Mouse (Mus musculus) T-helper 17 cell (primary cell): ENCODE data around the gene Zbtb16.

Experiments
- in situ Hi-C, 2 experiments: fragments of 300-600 bp; cut with MboI, MseI; formaldehyde crosslinking; loops; 1 replicate in 1 of 2; 2 replicates in 1 of 2; pipeline ENCODE4 v1.15.1; 2025; ENCODE audit warnings: high pct_unique_total_duplicates in 2 of 2

Gene Zbtb16

DNA sequence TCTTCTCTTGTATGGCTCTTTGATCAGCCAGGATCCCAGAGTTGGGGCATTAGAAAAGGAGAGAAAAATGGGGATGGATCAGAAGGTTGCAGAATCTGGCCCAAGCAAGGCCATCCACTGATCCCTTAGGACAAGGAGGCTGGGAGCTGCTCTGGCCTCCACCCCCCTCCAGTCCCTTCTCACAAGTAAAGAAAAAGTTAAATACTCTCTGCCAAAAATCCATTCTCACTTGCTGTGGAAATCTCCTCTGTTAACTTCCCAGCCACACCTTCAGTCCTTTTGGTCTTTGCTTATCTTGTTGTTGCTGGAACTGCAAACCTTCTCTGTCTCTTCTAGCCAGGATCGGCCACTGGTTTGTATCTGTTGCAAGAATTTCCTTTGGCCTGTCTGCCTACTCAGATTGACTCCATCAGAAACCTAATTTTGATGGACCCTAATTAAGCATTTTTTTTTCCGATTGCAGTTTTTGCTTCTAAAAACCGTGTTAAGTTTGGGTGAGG is 218.5 kb downstream of the Zbtb16 start:
- in situ Hi-C loops: loop anchor here in 1 of 2 experiments (25.0 kb wide), 1 partner anchor 355 kb away; no protein-coding TSS in a partner anchor

DNA sequence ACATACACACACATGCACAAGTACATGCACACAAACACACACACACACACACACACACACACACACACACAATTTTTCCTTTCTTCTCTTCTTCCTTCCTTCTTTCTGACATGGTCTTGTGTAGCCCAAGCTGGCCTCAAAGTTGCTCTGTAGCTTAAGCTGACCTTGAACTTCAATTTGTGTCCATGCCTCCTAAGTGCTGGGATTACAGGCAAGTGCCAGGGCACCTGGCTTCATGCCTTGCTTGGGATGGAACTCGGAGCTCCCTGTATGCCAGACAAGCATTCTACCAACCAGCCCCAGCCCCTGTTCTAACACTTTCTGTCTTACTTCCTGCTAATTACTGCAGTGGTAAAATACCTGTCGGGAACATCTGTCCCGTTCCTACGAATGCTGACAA is 222.8 kb downstream of the Zbtb16 start:
- in situ Hi-C loops: loop anchor here in 1 of 2 experiments (25.0 kb wide), 1 partner anchor 351 kb away; no protein-coding TSS in a partner anchor

DNA sequence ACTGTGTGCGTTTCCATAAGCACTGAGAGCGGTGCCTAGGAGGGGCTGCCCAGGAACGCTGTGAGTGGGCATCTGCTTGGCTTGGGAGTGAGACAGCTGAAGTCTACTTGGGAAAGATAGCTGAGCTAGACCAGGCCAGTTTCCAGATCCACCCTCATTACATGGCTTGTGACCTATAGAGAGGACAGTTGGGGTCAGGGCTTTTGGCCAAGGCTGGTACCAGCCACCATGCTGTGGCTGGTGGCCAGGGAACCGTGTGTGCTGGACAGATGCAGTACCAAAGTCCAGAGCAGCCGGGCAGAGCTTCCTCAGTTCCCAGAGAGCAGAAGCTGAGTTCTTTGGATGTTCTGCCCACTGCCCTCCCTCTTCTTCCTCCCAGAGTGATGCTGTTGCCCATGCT is 223.5 kb downstream of the Zbtb16 start:
- in situ Hi-C loops: loop anchor here in 1 of 2 experiments (25.0 kb wide), 1 partner anchor 350 kb away; no protein-coding TSS in a partner anchor

DNA sequence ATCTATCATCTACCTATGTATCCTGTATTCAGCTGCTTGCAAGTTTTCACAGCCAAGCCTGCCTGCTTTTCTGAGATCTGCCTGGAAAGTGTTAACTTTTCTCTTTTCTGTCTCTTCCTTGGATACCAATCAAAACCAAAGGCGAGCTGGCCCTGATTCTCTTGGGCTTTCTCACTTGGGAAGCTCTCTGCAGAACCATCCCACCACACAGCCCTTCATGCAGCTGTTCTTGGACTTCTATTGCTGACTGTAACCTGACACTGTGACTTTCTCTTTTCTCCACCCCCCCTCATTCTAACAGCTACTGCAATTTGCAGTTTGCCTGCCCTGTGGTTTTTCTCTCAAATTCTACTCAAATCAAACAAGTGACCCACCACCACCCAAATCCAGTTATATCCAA is 225.0 kb downstream of the Zbtb16 start:
- in situ Hi-C loops: loop anchor here in 1 of 2 experiments (25.0 kb wide), 1 partner anchor 349 kb away; no protein-coding TSS in a partner anchor

DNA sequence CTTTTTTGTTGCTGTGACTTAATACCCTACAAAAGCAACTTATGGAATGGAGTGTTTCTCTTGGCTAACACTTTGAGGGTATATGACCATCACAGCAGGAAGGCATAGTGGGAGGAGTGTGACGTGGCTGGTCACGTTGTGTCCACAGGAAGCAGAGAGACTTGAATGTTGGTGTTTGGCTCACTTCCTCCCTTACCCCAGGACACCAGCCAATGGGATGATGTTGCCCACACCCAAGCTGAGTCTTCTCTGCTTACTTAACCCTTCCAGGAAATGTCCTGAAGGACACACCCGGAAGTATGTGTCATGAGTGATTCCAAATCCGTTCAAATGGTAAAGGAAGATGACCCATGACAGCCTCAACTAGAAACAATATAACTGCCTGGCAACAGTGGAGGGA is 226.3 kb downstream of the Zbtb16 start:
- in situ Hi-C loops: loop anchor here in 1 of 2 experiments (25.0 kb wide), 1 partner anchor 347 kb away; no protein-coding TSS in a partner anchor

DNA sequence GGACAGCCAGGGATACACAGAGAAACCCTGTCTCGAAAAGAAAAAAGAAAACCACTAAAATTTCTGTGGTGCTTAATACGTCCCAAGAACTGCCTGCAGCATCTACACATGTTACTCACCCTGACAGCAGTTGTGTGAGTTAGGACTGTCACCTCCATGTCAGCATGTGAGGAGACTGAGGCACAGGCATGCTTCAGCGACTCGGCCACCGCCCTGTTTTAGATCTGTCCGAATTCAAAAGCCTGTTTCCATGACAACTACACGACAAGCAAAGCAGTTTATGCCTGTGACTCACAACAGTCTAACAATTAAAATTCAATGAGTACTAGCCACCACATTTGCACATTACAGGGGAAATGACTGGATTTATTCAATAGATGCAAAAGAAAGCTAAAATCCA is 228.6 kb downstream of the Zbtb16 start:
- in situ Hi-C loops: loop anchor here in 1 of 2 experiments (25.0 kb wide), 1 partner anchor 345 kb away; no protein-coding TSS in a partner anchor

DNA sequence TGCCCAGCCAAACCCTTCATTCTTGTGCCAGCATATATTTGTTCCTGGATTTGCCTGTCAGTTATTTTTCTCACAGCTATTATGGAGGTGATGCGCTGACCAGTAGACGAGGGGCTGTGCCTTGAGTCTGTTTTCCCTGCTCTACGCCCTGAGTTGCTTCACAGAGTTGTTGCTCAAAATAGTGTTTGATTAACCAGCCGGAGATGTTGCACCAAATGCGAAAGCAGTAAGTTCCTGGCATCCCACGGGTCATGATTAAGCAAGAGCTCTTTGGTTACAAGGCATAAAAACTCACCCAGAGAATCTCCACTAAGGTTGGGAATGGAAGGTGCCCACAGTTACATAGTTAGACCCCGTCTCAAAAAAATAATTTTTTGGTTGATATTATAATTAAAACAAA is 229.9 kb downstream of the Zbtb16 start:
- in situ Hi-C loops: loop anchor here in 1 of 2 experiments (25.0 kb wide), 1 partner anchor 344 kb away; no protein-coding TSS in a partner anchor

DNA sequence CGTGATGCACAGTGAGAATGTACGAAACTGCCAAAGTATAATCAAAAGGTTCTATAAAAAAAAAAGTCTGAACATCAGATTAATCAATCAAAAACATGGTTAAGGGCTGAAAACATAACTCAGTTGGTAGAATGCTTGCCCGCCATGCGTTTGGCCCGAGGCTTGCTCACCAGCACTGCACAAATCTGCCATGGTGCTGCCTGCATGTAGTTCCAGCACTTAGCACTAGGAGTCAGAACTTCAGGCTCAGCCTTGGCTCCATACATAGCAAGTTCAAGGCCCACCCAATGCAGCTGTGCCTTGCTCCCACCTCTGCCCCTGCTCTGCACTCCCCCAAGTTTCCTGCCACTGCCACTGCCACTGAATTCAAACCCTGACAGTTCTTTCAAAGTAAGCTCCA is 230.3 kb downstream of the Zbtb16 start:
- in situ Hi-C loops: loop anchor here in 1 of 2 experiments (25.0 kb wide), 1 partner anchor 343 kb away; no protein-coding TSS in a partner anchor

DNA sequence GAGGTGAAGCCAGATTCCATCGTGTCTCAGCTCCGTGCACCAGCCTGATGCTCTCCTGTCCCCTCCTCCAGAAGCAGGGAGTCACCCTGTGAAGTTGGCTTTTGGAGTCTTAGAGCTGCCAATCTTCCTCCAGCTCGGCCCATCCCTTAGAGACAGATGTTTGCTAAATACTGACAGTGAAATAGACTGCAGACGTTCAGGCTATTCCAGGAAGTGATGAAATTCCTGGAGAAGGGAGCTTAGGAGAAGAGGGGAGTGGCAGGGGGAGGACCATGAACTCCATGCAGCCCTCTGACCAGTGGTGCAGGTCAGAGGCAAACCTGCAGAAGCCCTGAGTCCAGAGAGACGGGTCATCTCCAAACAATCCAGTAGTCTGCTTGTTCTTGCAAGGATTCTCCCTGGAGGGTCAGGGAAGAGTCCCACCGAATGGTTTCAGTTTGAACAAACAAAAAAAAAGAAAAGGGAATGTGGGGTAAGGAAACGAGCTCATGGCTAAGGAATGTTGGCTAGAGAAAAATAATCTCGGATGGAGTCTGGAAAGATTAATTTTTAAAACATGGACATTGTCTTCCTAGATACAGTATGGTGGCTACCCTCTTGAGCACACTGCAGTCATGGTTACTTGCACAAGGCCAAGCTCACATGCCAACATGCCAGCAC is 231.0 kb downstream of the Zbtb16 start, which contains the start of gene Nnmt:
Gene Nnmt, minus strand, starts transcription at position 215 of the 660 bp plus-strand sequence.
- in situ Hi-C loops: loop anchor here in 1 of 2 experiments (25.0 kb wide), 1 partner anchor 343 kb away; no protein-coding TSS in a partner anchor
